Mouse (Mus musculus) naive thymus-derived CD4-positive, alpha-beta T cell, adult 2 months (primary cell): ENCODE results near the gene Kcnk5.

Experiments used
- DNase-seq: peaks from one replicate; pipeline ENCODE4 v3.0.0-alpha.2; 2011; ENCODE audit warnings: low read depth

The Kcnk5 gene

GRCm38 (mm10) chr14:20114951-20115350, 66.7 kb downstream of the Kcnk5 start:
- DNase-seq: no peak

GRCm38 (mm10) chr14:20113964-20114363, 67.6 kb downstream of the Kcnk5 start:
- peak; percentile 80 for DNase-seq

- no peak for DNase-seq
These were observed 68.2 kb downstream of the Kcnk5 start for GRCm38 (mm10) chr14:20113189-20113961.

GRCm38 (mm10) chr14:20112218-20112617, 69.4 kb downstream of the Kcnk5 start:
- peak; percentile 23 for DNase-seq

GRCm38 (mm10) chr14:20110945-20111344, 70.7 kb downstream of the Kcnk5 start:
- no peak for DNase-seq

GRCm38 (mm10) chr14:20106271-20106670, 75.3 kb downstream of the Kcnk5 start:
- no peak for DNase-seq

- DNase-seq: no peak
These were observed 78.4 kb downstream of the Kcnk5 start for GRCm38 (mm10) chr14:20103207-20103606.

GRCm38 (mm10) chr14:20098061-20098460, 83.5 kb downstream of the Kcnk5 start:
- DNase-seq: no peak

- DNase-seq: no peak
These were observed 86.7 kb downstream of the Kcnk5 start for GRCm38 (mm10) chr14:20094942-20095341.

- DNase-seq: no peak
These were observed 88.1 kb downstream of the Kcnk5 start for GRCm38 (mm10) chr14:20093493-20093892.
